Mouse (Mus musculus): ENCODE measurements around the gene Ppfia1. TPM values are rescaled to one million over a fixed set of nuclear protein-coding genes. Genes with fewer than 3 reads are reported as not detected.

Ppfia1 gene
- polyA plus RNA-seq (2015; fragmentation: Nextera tagmentation; extraction: Ambion mirVana) = 21.8 and 26.3 TPM in 2 replicates

- Histone ChIP-seq H3K4me1 (replicated peaks) (peaks cover 23% of the 10 kb centered on the region), H3K4me2 (peak within 1 kb of the TSS; percentile 74), H3K9ac (peak within 1 kb of the TSS; percentile 94), H3K4me3 (peak within 1 kb of the TSS; percentile 91), H3K36me3 (peaks cover 28% of the 10 kb centered on the region), H3K9me3 (replicated peaks) (no peaks in the 10 kb centered on the region), H3K27me3 (no peaks in the 10 kb centered on the region), H3K27ac (peak within 1 kb of the TSS; percentile 55)
- peak; percentile 97 for ATAC-seq (replicated peaks; ENCODE audit: insufficient number of reproducible peaks, insufficient read depth, low FRiP score, low read depth)
- WGBS = under 1% methylated on average over 96 of the region's 97 CpGs
Observed at GRCm38 (mm10) chr7:144553237-144554122, at the start of gene Ppfia1. TSS of gene Ppfia1 (minus strand) at chr7:144553729.

- Histone ChIP-seq H3K9me3 (replicated peaks) (no peaks in the 10 kb centered on the region), H3K4me2 (no peak overlapping the region), H3K27ac (no peak overlapping the region), H3K4me3 (no peak overlapping the region), H3K27me3 (no peaks in the 10 kb centered on the region), H3K36me3 (no peaks in the 10 kb centered on the region), H3K4me1 (replicated peaks) (peaks cover 9% of the 10 kb centered on the region), H3K9ac (no peak overlapping the region)
- no peak for ATAC-seq (replicated peaks; ENCODE audit: insufficient number of reproducible peaks, insufficient read depth, low FRiP score, low read depth)
- WGBS = 74% methylated on average over 6 of the region's 6 CpGs
Observed at GRCm38 (mm10) chr7:144600333-144600900, 46.9 kb upstream of the Ppfia1 start.

GRCm38 (mm10) chr7:144589508-144589907, 36.0 kb upstream of the Ppfia1 start:
- Histone ChIP-seq H3K4me1 (replicated peaks) (no peaks in the 10 kb centered on the region), H3K36me3 (no peaks in the 10 kb centered on the region), H3K4me3 (no peak overlapping the region), H3K27ac (no peak overlapping the region), H3K9me3 (replicated peaks) (no peaks in the 10 kb centered on the region), H3K27me3 (peaks cover 20% of the 10 kb centered on the region), H3K4me2 (no peak overlapping the region), H3K9ac (no peak overlapping the region)
- 72% methylated on average over 3 of the region's 3 CpGs for WGBS
- no peak for ATAC-seq (replicated peaks; ENCODE audit: insufficient number of reproducible peaks, insufficient read depth, low FRiP score, low read depth)

GRCm38 (mm10) chr7:144587291-144587690, 33.8 kb upstream of the Ppfia1 start:
- no peak for ATAC-seq (replicated peaks; ENCODE audit: insufficient number of reproducible peaks, insufficient read depth, low FRiP score, low read depth)
- WGBS = 26% methylated on average over 2 of the region's 2 CpGs

GRCm38 (mm10) chr7:144585648-144586047, 32.1 kb upstream of the Ppfia1 start:
- Histone ChIP-seq H3K27me3 (peaks cover 23% of the 10 kb centered on the region), H3K36me3 (no peaks in the 10 kb centered on the region), H3K4me1 (replicated peaks) (peaks cover 17% of the 10 kb centered on the region), H3K4me2 (no peak overlapping the region), H3K9me3 (replicated peaks) (no peaks in the 10 kb centered on the region), H3K4me3 (no peak overlapping the region), H3K27ac (no peak overlapping the region), H3K9ac (no peak overlapping the region)
- WGBS = 11% methylated on average over 6 of the region's 6 CpGs
- ATAC-seq (replicated peaks; ENCODE audit: insufficient number of reproducible peaks, insufficient read depth, low FRiP score, low read depth) = no peak

More at GRCm38 (mm10) chr7:144587291-144587690, 33.8 kb upstream of the Ppfia1 start:
- Histone ChIP-seq H3K36me3 (no peaks in the 10 kb centered on the region), H3K4me1 (replicated peaks) (peaks cover 8% of the 10 kb centered on the region), H3K27ac (no peak overlapping the region), H3K9me3 (replicated peaks) (no peaks in the 10 kb centered on the region), H3K27me3 (peaks cover 23% of the 10 kb centered on the region), H3K4me3 (no peak overlapping the region), H3K4me2 (no peak overlapping the region), H3K9ac (no peak overlapping the region)

- Histone ChIP-seq H3K9me3 (replicated peaks) (no peaks in the 10 kb centered on the region), H3K4me1 (replicated peaks) (peaks cover 17% of the 10 kb centered on the region), H3K9ac (no peak overlapping the region), H3K36me3 (peaks cover 8% of the 10 kb centered on the region; the same call in 1 of the 2 replicates), H3K27ac (no peak overlapping the region), H3K4me3 (no peak overlapping the region), H3K27me3 (peaks cover 20% of the 10 kb centered on the region), H3K4me2 (no peak overlapping the region)
- WGBS = 4% methylated on average over 4 of the region's 4 CpGs
- ATAC-seq (replicated peaks; ENCODE audit: insufficient number of reproducible peaks, insufficient read depth, low FRiP score, low read depth) = no peak
Observed at GRCm38 (mm10) chr7:144583619-144584018, 30.1 kb upstream of the Ppfia1 start.

- Histone ChIP-seq H3K9me3 (replicated peaks) (no peaks in the 10 kb centered on the region), H3K4me2 (peak within 1 kb of the TSS; percentile 89), H3K36me3 (peaks cover 8% of the 10 kb centered on the region; the same call in 1 of the 2 replicates), H3K27me3 (peaks cover 20% of the 10 kb centered on the region), H3K4me1 (replicated peaks) (peaks cover 26% of the 10 kb centered on the region), H3K4me3 (peak within 1 kb of the TSS; percentile 90), H3K27ac (peak within 1 kb of the TSS; percentile 97), H3K9ac (peak within 1 kb of the TSS; percentile 82)
- whole genome bisulfite sequencing = 2% methylated on average over 34 of the region's 34 CpGs
- ATAC-seq (replicated peaks; ENCODE audit: insufficient number of reproducible peaks, insufficient read depth, low FRiP score, low read depth) = peak; percentile 78
Observed at GRCm38 (mm10) chr7:144582284-144582980, 28.9 kb upstream of the Ppfia1 start, which contains the start of gene Fadd. TSS of gene Fadd (minus strand) at chr7:144582463.

GRCm38 (mm10) chr7:144581559-144582283, 28.2 kb upstream of the Ppfia1 start:
- Histone ChIP-seq H3K36me3 (peaks cover 8% of the 10 kb centered on the region; the same call in 1 of the 2 replicates), H3K27me3 (peaks cover 16% of the 10 kb centered on the region), H3K4me2 (peak overlapping the region; percentile 89), H3K4me3 (peak overlapping the region; percentile 90), H3K9ac (peak overlapping the region; percentile 82), H3K9me3 (replicated peaks) (no peaks in the 10 kb centered on the region), H3K27ac (peak overlapping the region; percentile 97), H3K4me1 (replicated peaks) (peaks cover 33% of the 10 kb centered on the region)
- WGBS = under 1% methylated on average over 43 of the region's 43 CpGs
- ATAC-seq (replicated peaks; ENCODE audit: insufficient number of reproducible peaks, insufficient read depth, low FRiP score, low read depth) = peak; percentile 85

- Histone ChIP-seq H3K9ac (no peak overlapping the region), H3K27me3 (no peaks in the 10 kb centered on the region), H3K4me1 (replicated peaks) (peaks cover 29% of the 10 kb centered on the region), H3K36me3 (peaks cover 8% of the 10 kb centered on the region; the same call in 1 of the 2 replicates), H3K4me3 (no peak overlapping the region), H3K9me3 (replicated peaks) (no peaks in the 10 kb centered on the region), H3K27ac (peak overlapping the region; percentile 74), H3K4me2 (no peak overlapping the region)
- 53% methylated on average over 5 of the region's 5 CpGs for WGBS
- no peak; the same call in 1 of the 2 replicates for ATAC-seq (replicated peaks; ENCODE audit: insufficient number of reproducible peaks, insufficient read depth, low FRiP score, low read depth)
Observed at GRCm38 (mm10) chr7:144577876-144578275, 24.3 kb upstream of the Ppfia1 start.

GRCm38 (mm10) chr7:144572234-144572633, 18.7 kb upstream of the Ppfia1 start:
- no peaks in the 10 kb centered on the region for H3K36me3 ChIP-seq
- WGBS = 80% methylated on average over 5 of the region's 5 CpGs
- no peak overlapping the region for H3K4me2 ChIP-seq
- H3K27ac ChIP-seq = no peak overlapping the region
- no peaks in the 10 kb centered on the region for H3K9me3 ChIP-seq (replicated peaks)
- H3K4me3 ChIP-seq = no peak overlapping the region
- no peak for ATAC-seq (replicated peaks; ENCODE audit: insufficient number of reproducible peaks, insufficient read depth, low FRiP score, low read depth)
- H3K9ac ChIP-seq = no peak overlapping the region
- no peaks in the 10 kb centered on the region for H3K27me3 ChIP-seq
- H3K4me1 ChIP-seq (replicated peaks) = peaks cover 15% of the 10 kb centered on the region
